Mouse (Mus musculus) MEL (cell line): ENCODE results near the gene Zbtb21. TPM values are rescaled to one million over a fixed set of nuclear protein-coding genes. Genes with fewer than 3 reads are reported as not detected.

Source experiments
- DNase-seq: peaks from one replicate; pipeline ENCODE4 v3.0.0; 2011; ENCODE audit warnings: low read depth, low spot score
- H3K27ac ChIP-seq: 2 replicates; pipeline ENCODE4 v1.5.1; 2012; ENCODE audit warnings: low read depth, mild to moderate bottlenecking, control low read depth, low read length, moderate library complexity; ENCODE audit not compliant: control insufficient read depth
- H3K27me3 ChIP-seq, 2 experiments: fragments of 150-350 bp in 1 of 2; sonication (generic) in 1 of 2; 2 replicates each; pipeline ENCODE4 v1.6.1; 2012; ENCODE audit warnings: low read length in 2 of 2, mild to moderate bottlenecking in 2 of 2, improper control_type of control experiment in 1 of 2, moderate library complexity in 1 of 2; ENCODE audit not compliant: insufficient read depth in 2 of 2, control insufficient read depth in 1 of 2
- H3K36me3 ChIP-seq, 2 experiments: 2 replicates each; pipeline ENCODE4 v1.6.1; 2012 to 2014; ENCODE audit warnings: low read length in 2 of 2, improper control_type of control experiment in 1 of 2, inconsistent platforms in 1 of 2, mild to moderate bottlenecking in 1 of 2; ENCODE audit not compliant: insufficient read depth in 2 of 2, control insufficient read depth in 1 of 2
- H3K4me1 ChIP-seq, 2 experiments: fragments of 150-350 bp in 1 of 2; sonication (generic) in 1 of 2; 2 replicates each; pipeline ENCODE4 v1.6.1; 2012; ENCODE audit warnings: low read length in 2 of 2, improper control_type of control experiment in 1 of 2, mild to moderate bottlenecking in 1 of 2; ENCODE audit not compliant: insufficient read depth in 2 of 2, control insufficient read depth in 1 of 2
- H3K4me3 ChIP-seq, 2 experiments: fragments of 150-350 bp in 1 of 2; sonication (generic) in 1 of 2; 2 replicates each; pipeline ENCODE4 v1.5.1; 2012; ENCODE audit warnings: low read depth in 2 of 2, low read length in 2 of 2, mild to moderate bottlenecking in 2 of 2, moderate library complexity in 2 of 2, control low read depth in 1 of 2, improper control_type of control experiment in 1 of 2; ENCODE audit not compliant: control insufficient read depth in 1 of 2, insufficient read depth in 1 of 2
- H3K79me2 ChIP-seq: 2 replicates; pipeline ENCODE4 v1.6.1; 2012; ENCODE audit warnings: mild to moderate bottlenecking, low read length, moderate library complexity; ENCODE audit not compliant: control insufficient read depth, poor library complexity, insufficient read depth
- H3K9ac ChIP-seq: 2 replicates; pipeline ENCODE4 v1.6.1; 2012; ENCODE audit warnings: low read depth, mild to moderate bottlenecking, control low read depth, low read length, moderate library complexity; ENCODE audit not compliant: control insufficient read depth, poor library complexity, severe bottlenecking
- H3K9me3 ChIP-seq: fragments of 150-350 bp; sonication (generic); replicated peaks from 2 replicates; pipeline ENCODE4 v1.6.1; 2012; ENCODE audit warnings: mild to moderate bottlenecking, low read length, improper control_type of control experiment, moderate library complexity; ENCODE audit not compliant: insufficient read depth
- MAX ChIP-seq: IDR thresholded peaks from 2 replicates; pipeline ENCODE4 v1.6.1; 2011; ENCODE audit warnings: low read length, improper control_type of control experiment
- MYB ChIP-seq: IDR thresholded peaks from 2 replicates; pipeline ENCODE4 v1.6.1; 2011; ENCODE audit warnings: mild to moderate bottlenecking, low read depth, low read length, improper control_type of control experiment
- ZNF384 ChIP-seq: IDR thresholded peaks from 2 replicates; pipeline ENCODE4 v1.6.1; 2012; ENCODE audit warnings: low read depth, mild to moderate bottlenecking, inconsistent platforms, low read length, improper control_type of control experiment
- polyA plus RNA-seq, 2 experiments: library from polyadenylated mRNA; stranded (reverse) in 1 of 2; unstranded in 1 of 2; fragments of >175 nt in 1 of 2; fragments of >200 nt in 1 of 2; gene quantifications; 2 replicates each; pipeline versions ENCODE4 v1.2.1 to v1.2.4; 2012; ENCODE audit warnings: low replicate concordance in 2 of 2, low read depth in 1 of 2; ENCODE audit not compliant: insufficient read length in 2 of 2, insufficient read depth in 1 of 2, missing spikeins in 1 of 2
- total RNA-seq: library from RNA; depleted of rRNA; stranded (reverse); fragments of 300-350 nt; gene quantifications from 2 replicates; pipeline ENCODE4 v1.2.3, GENCODE M21; 2012; rRNA removed

Gene Zbtb21
- total and polyA plus RNA-seq, 3 experiments, result 7.3 to 9.6 TPM; not detected in 1

- H3K27me3 ChIP-seq, result no peaks in the 10 kb centered on the region
- H3K4me1 ChIP-seq, result peaks cover 2 to 8% of the 10 kb centered on the region in 2 experiments; a peak in 2 of 4 replicates
- no peaks in the 10 kb centered on the region for H3K9me3 ChIP-seq
- peak; percentile 28 for DNase-seq
- TF ChIP-seq MYB, result no peak
- TF ChIP-seq ZNF384, result peak; percentile 74
- no peak for TF ChIP-seq MAX
- H3K27ac ChIP-seq, result no peak overlapping the region
- H3K36me3 ChIP-seq, result peaks cover 0 to 6% of the 10 kb centered on the region in 2 experiments; a peak in 2 of 4 replicates
- no peak overlapping the region for H3K9ac ChIP-seq
- no peak overlapping the region for H3K4me3 ChIP-seq
- H3K79me2 ChIP-seq, result no peaks in the 10 kb centered on the region
Measured at GRCm38 (mm10) chr16:97897346-97898024, 64.9 kb downstream of the Zbtb21 start.

Other genes starting within 250 kb of the Zbtb21 start
- not detected in 2 replicates for gene Ripk4, start 198.8 kb downstream of the Zbtb21 start, total RNA-seq
- gene Ripk4, start 198.8 kb downstream of the Zbtb21 start, polyA plus RNA-seq, result not detected
- gene Prdm15, start 110.8 kb downstream of the Zbtb21 start, total RNA-seq, result 10.6 and 12.0 TPM in 2 replicates
- 10 to 100 TPM in 1 of 2 experiments, not detected in 1; 10.7 TPM for gene Prdm15, start 110.8 kb downstream of the Zbtb21 start, polyA plus RNA-seq
- 8.9 and 12.4 TPM in 2 replicates for gene C2cd2, start within 50 bp of the Zbtb21 start, total RNA-seq
- 10 to 100 TPM in 1 of 2 experiments, not detected in 1; 20.7 TPM for gene C2cd2, start within 50 bp of the Zbtb21 start, polyA plus RNA-seq
- 37.9 and 54.8 TPM in 2 replicates for gene B230307C23Rik, start 34.7 kb upstream of the Zbtb21 start, total RNA-seq
- gene B230307C23Rik, start 34.7 kb upstream of the Zbtb21 start, polyA plus RNA-seq, result 10 to 100 TPM in 1 of 2 experiments, not detected in 1; 27.4 TPM
- gene A630089N07Rik, start 119.8 kb upstream of the Zbtb21 start, total RNA-seq, result 3.9 and 7.4 TPM in 2 replicates
- 100 to 1,000 TPM in 1 of 2 experiments, 1 to 10 TPM in 1; 9.8 to 539 TPM for gene A630089N07Rik, start 119.8 kb upstream of the Zbtb21 start, polyA plus RNA-seq